Mouse (Mus musculus): Measurements from ENCODE around the gene Gna11. TPM values are rescaled to one million over a fixed set of nuclear protein-coding genes. Genes with fewer than 3 reads are reported as not detected.
A peak's percentile ranks its signal among the peaks of the same experiment; 100 is the strongest.

Gene Gna11
- total RNA-seq, 1 experiment: 53.4 TPM

DNA sequence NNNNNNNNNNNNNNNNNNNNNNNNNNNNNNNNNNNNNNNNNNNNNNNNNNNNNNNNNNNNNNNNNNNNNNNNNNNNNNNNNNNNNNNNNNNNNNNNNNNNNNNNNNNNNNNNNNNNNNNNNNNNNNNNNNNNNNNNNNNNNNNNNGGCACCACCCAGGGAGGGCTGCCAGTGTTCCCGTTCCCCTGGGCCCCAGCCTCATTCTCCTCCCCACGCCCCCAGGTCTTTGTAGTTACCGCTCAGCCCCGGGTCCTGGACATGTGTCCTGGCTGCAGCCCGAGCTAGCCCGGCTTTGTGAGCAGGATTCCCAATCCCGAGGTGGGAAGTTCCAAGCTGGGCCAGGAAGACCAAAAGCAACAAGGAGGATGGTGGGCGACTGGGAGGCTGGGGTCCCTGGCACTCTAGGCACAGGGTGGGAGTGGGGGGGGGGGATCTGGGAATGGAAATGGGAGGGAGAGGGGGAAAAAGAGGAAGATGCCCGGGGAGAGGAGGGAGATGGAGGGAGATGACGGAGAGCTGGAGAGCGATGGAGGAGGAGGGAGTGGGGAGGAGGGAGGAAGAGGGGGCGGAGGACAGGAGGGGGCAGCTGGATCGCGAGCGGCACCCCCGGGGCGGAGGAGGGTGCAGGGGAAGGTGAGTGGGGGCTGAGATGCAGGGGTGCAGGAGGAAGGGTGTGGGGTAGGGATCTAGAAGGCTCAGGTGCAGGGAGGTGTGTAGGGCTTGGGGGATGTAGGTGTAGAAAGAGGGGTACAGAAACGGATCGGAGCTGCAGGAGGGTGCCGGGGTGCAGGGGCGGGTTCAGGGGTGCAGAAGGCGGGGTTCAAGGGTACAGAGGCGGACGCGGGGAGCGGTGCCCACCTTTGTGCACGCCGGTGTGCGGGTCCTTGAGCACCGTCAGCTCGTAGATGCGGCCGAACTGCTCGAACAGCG is 63.1 kb downstream of the Gna11 start:
- TF ChIP-seq CHD2 (IDR thresholded peaks at IDR 0.05; ENCODE audit: low read depth, low read length) (no peak), ZNF384 (IDR thresholded peaks at IDR 0.05; ENCODE audit: low read depth, low read length) (no peak), HCFC1 (IDR thresholded peaks at IDR 0.05; ENCODE audit: borderline replicate concordance, insufficient read depth, low read length) (no peak), ZC3H11A (IDR thresholded peaks at IDR 0.05; ENCODE audit: borderline replicate concordance, low read depth, low read length) (no peak), MAFK (IDR thresholded peaks at IDR 0.05; ENCODE audit: insufficient read depth, low read depth, low read length) (no peak)
- no peak overlapping the region for H3K27ac ChIP-seq (ENCODE audit: insufficient read depth, low read depth, low read length, poor library complexity, severe bottlenecking)
- in situ Hi-C loops (cut with MboI; ENCODE audit: low sequenced_read_pairs in 2 of 2, unreplicated experiment in 2 of 2): no loop called here

More for the DNA sequence above, 63.1 kb downstream of the Gna11 start:
- DNase-seq (ENCODE audit: low read depth, low spot score): no peak
- no peaks in the 10 kb centered on the region for H3K9me3 ChIP-seq (ENCODE audit: control insufficient read depth, insufficient read depth, low read depth, low read length)
- H3K9ac ChIP-seq (ENCODE audit: insufficient read depth, low read depth, low read length, poor library complexity, severe bottlenecking): peak overlapping the region; percentile 60
- peaks cover 9% of the 10 kb centered on the region; the same call in 1 of the 2 replicates for H3K36me3 ChIP-seq (ENCODE audit: control insufficient read depth, insufficient read depth, low read length, poor library complexity, severe bottlenecking)
- H3K4me3 ChIP-seq (ENCODE audit: insufficient read depth in 1 of 2, low read depth in 1 of 2, low read length in 2 of 2, poor library complexity in 1 of 2, severe bottlenecking in 1 of 2): peak overlapping the region; percentile 76 to 84
- peaks cover 0 to 31% of the 10 kb centered on the region in 2 experiments; a peak in 2 of 4 replicates for H3K4me1 ChIP-seq (ENCODE audit: control insufficient read depth in 2 of 2, insufficient read depth in 2 of 2, low read length in 2 of 2, poor library complexity in 1 of 2)

Other genes starting within 250 kb of the Gna11 start
- 53.1 and 54.9 TPM in 2 replicates for gene Cactin, start 224.1 kb downstream of the Gna11 start, total RNA-seq (2012; rRNA removed)
- gene Tbxa2r, start 216.5 kb downstream of the Gna11 start, total RNA-seq (2012; rRNA removed): 2.3 and 4.5 TPM in 2 replicates
- 0.09 and 0.16 TPM in 2 replicates for gene Gipc3, start 201.9 kb downstream of the Gna11 start, total RNA-seq (2012; rRNA removed)
- gene Hmg20b, start 194.7 kb downstream of the Gna11 start, total RNA-seq (2012; rRNA removed): 43.5 and 55.9 TPM in 2 replicates
- 28.7 and 46.1 TPM in 2 replicates for gene Mfsd12, start 187.7 kb downstream of the Gna11 start, total RNA-seq (2012; rRNA removed)
- gene 4930404N11Rik, start 179.4 kb downstream of the Gna11 start, total RNA-seq (2012; rRNA removed): 9.4 and 19.1 TPM in 2 replicates
- 63.0 and 94.5 TPM in 2 replicates for gene Fzr1, start 166.7 kb downstream of the Gna11 start, total RNA-seq (2012; rRNA removed)
- gene Dohh, start 160.8 kb downstream of the Gna11 start, total RNA-seq (2012; rRNA removed): 168 and 183 TPM in 2 replicates
- 1.1 and 1.8 TPM in 2 replicates for gene Gm48551, start 160.7 kb downstream of the Gna11 start, total RNA-seq (2012; rRNA removed)
- 2.5 and 2.7 TPM in 2 replicates for gene Gm48552, start 156.2 kb downstream of the Gna11 start, total RNA-seq (2012; rRNA removed)
- gene Smim24, start 152.1 kb downstream of the Gna11 start, total RNA-seq (2012; rRNA removed): 1.7 TPM in 2 replicates
- gene Nfic, start 89.6 kb downstream of the Gna11 start, total RNA-seq (2012; rRNA removed): 4.9 and 6.3 TPM in 2 replicates
- 5.0 and 8.2 TPM in 2 replicates for gene Celf5, start 62.5 kb downstream of the Gna11 start, total RNA-seq (2012; rRNA removed)
- gene Ncln, start 48.8 kb downstream of the Gna11 start, total RNA-seq (2012; rRNA removed): 254 and 393 TPM in 2 replicates
- 0.94 and 1.9 TPM in 2 replicates for gene S1pr4, start 45.1 kb downstream of the Gna11 start, total RNA-seq (2012; rRNA removed)
- 11.8 and 16.6 TPM in 2 replicates for gene Gna15, start 21.0 kb downstream of the Gna11 start, total RNA-seq (2012; rRNA removed)
- gene Aes, start 14.3 kb upstream of the Gna11 start, total RNA-seq (2012; rRNA removed): 102 and 145 TPM in 2 replicates
- gene Tle2, start 29.4 kb upstream of the Gna11 start, total RNA-seq (2012; rRNA removed): 2.4 and 2.6 TPM in 2 replicates
- gene Tle6, start 55.9 kb upstream of the Gna11 start, total RNA-seq (2012; rRNA removed): 17.7 and 22.0 TPM in 2 replicates
- gene BC025920, start 61.1 kb upstream of the Gna11 start, total RNA-seq (2012; rRNA removed): 2.3 and 2.5 TPM in 2 replicates
- gene Sirt6, start 82.6 kb upstream of the Gna11 start, total RNA-seq (2012; rRNA removed): 14.5 and 16.7 TPM in 2 replicates
- gene Ankrd24, start 83.3 kb upstream of the Gna11 start, total RNA-seq (2012; rRNA removed): 14.4 and 18.6 TPM in 2 replicates
- gene Gm10778, start 103.9 kb upstream of the Gna11 start, total RNA-seq (2012; rRNA removed): 5.3 and 5.5 TPM in 2 replicates
- 6.1 and 7.3 TPM in 2 replicates for gene Zfp433, start 159.6 kb upstream of the Gna11 start, total RNA-seq (2012; rRNA removed)
- gene Gm3055, start 226.0 kb upstream of the Gna11 start, total RNA-seq (2012; rRNA removed): 7.0 and 10.1 TPM in 2 replicates